In the genomic region with DNA sequence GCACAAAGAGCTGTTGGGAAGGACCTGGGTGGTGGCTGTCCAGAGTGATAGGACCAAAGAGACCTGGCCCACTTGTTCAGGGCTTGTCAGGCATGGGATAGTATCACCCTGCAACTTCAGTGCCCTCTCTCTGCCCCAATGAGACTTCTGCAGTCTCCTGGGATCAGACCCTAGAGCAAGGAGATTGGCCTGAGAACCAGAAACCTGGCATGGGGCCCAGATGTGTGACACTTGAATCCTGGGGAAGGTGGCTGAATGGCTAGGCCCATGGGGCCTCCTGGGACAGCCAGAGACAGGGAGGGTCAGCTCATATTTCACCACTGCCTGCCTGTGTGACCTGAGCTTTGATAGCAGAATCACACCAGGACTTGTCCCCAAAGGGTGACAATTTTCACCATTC, we compare ENCODE assay signal across 31 mouse cellular contexts. TPM values are rescaled to one million over a fixed set of nuclear protein-coding genes. Genes with fewer than 3 reads are reported as not detected.
DNase-seq lines count a peak whose midpoint lies in the region; ATAC-seq and TF ChIP-seq lines count a peak whose summit lies in the region.
"Had no signal": no experiment of that assay in that cellular context is flagged by ENCODE, and none has a peak within 500 bp of the region (broad histone marks: within the 10 kb centered on the region; RNA-seq: fewer than 3 reads in every experiment).

No protein-coding gene starts in this region.

- H3K4me3 ChIP-seq in gastrocnemius, adult 2 months: no peak overlapping the region
- no peak overlapping the region for H3K4me3 ChIP-seq in lung, embryonic 14.5 days (ENCODE audit: low read depth, low read length)
- H3K4me3 ChIP-seq: erythroblast, embryonic 14.5 days; forebrain, embryonic 12.5 days; forebrain, embryonic 15.5 days had no signal

- no peak overlapping the region for H3K27ac ChIP-seq in gastrocnemius, adult 2 months
- no peak overlapping the region for H3K27ac ChIP-seq in lung, embryonic 14.5 days (ENCODE audit: low read depth)
- H3K27ac ChIP-seq: forebrain, embryonic 12.5 days; forebrain, embryonic 15.5 days; hindbrain, embryonic 14.5 days; hindbrain, postnatal 0 days had no signal

- intact Hi-C loops in gastrocnemius, adult 2 months (cut with DNase I): no loop called here
- intact Hi-C loops in gastrocnemius, postnatal 36 days (cut with DNase I): no loop called here

- H3K36me3 ChIP-seq in lung, embryonic 14.5 days (ENCODE audit: insufficient read depth): no peaks in the 10 kb centered on the region
- H3K36me3 ChIP-seq: forebrain, embryonic 12.5 days; forebrain, embryonic 15.5 days; G1E had no signal

- no peak overlapping the region for H3K4me2 ChIP-seq in lung, embryonic 14.5 days
- H3K4me2 ChIP-seq: forebrain, embryonic 12.5 days; forebrain, embryonic 15.5 days; heart, embryonic 11.5 days; hindbrain, embryonic 14.5 days had no signal

- H3K4me1 ChIP-seq in lung, embryonic 14.5 days (ENCODE audit: insufficient read depth): no peaks in the 10 kb centered on the region

- peak; percentile 38 for DNase-seq in adrenal gland, postnatal 14 days
- no peak for DNase-seq in adrenal gland, adult 8-10 months
- peak; percentile 62 for DNase-seq in gastrocnemius, adult 2 months
- DNase-seq in gastrocnemius, postnatal 36 days: no peak
- DNase-seq in lung, embryonic 14.5 days: peak; percentile 9
- DNase-seq in lung, postnatal 14 days: no peak
- DNase-seq in layer of hippocampus, postnatal 25 days (ENCODE audit: extremely low spot score in 1 of 2, low spot score in 1 of 2): no peak
- DNase-seq: adrenal gland, adult 2 months; B cell, adult 2 months; cerebellum, adult 11-12 months; cerebellum, adult 8-10 months; cerebellum, postnatal 10 days; cerebellum, postnatal 36 days; embryo, embryonic 11 days; gastrocnemius, postnatal 25 days; heart, adult 11 months; heart, postnatal 36 days; kidney, adult 2 months had no signal

- no peaks in the 10 kb centered on the region for H3K27me3 ChIP-seq in lung, embryonic 14.5 days (ENCODE audit: insufficient read depth, low read length)
- H3K27me3 ChIP-seq: CH12.LX; forebrain, embryonic 12.5 days; forebrain, embryonic 15.5 days had no signal

- no peak for TF ChIP-seq CTCF in gastrocnemius, adult 2 months (IDR thresholded peaks at IDR 0.05)
- no peak for TF ChIP-seq CTCF in lung, embryonic 14.5 days (IDR thresholded peaks at IDR 0.05; ENCODE audit: low read depth)

- H3K9ac ChIP-seq in lung, embryonic 14.5 days: no peak overlapping the region
- H3K9ac ChIP-seq: forebrain, embryonic 12.5 days; forebrain, embryonic 15.5 days; hindbrain, embryonic 14.5 days had no signal

- H3K9me3 ChIP-seq in lung, embryonic 14.5 days (ENCODE audit: low read depth, low read length): no peaks in the 10 kb centered on the region
- H3K9me3 ChIP-seq: forebrain, embryonic 12.5 days; forebrain, embryonic 15.5 days; G1E had no signal

- ATAC-seq in lung, embryonic 14.5 days (ENCODE audit: insufficient read depth): no peak
- ATAC-seq: forebrain, embryonic 15.5 days; hindbrain, postnatal 0 days; inflammation-experienced regulatory T-cells, adult 6 months; intestine, postnatal 0 days had no signal

RNA-seq across cellular contexts. Expression of gene Crhr1, which starts 41.9 kb away (rescaled TPM):
- 0.15 TPM in 1 of 2 replicates, not detected in the other for total RNA-seq in adrenal gland, postnatal 14 days (2021)
- total RNA-seq in adrenal gland, adult 8-10 months (2022): 1 to 10 TPM in 1 of 4 experiments, under 1 TPM in 1, not detected in 2; 0.58 to 1.6 TPM
- not detected for total RNA-seq in gastrocnemius, adult 2 months (2021)
- not detected for total RNA-seq in gastrocnemius, postnatal 36 days (2021)
- not detected in 2 replicates for polyA plus RNA-seq in lung, embryonic 14.5 days (2014; fragmentation: Nextera tagmentation; extraction: Ambion mirVana)
- 1 to 10 TPM; 6.4 to 6.8 TPM for total RNA-seq in layer of hippocampus, postnatal 25 days (2021)
- total RNA-seq: adrenal gland, adult 2 months; CH12.LX; G1E; gastrocnemius, postnatal 25 days; heart, adult 8-10 months; heart, postnatal 36 days had no signal
- polyA plus RNA-seq: erythroblast, embryonic 14.5 days; G1E; heart, embryonic 11.5 days; heart, embryonic 14.5 days; heart, postnatal 0 days; inflammation-experienced regulatory T-cells, adult 6 months; intestine, postnatal 0 days; kidney, adult 2 months had no signal

Comparison
In these comparisons a context has a peak if more than half of its experiments do, and no peak if none do; other contexts are left out.
1. DNase-seq: peak in adrenal gland, postnatal 14 days (single experiment), gastrocnemius, adult 2 months (single experiment) and lung, embryonic 14.5 days (single experiment); none in adrenal gland, adult 8-10 months (single experiment), gastrocnemius, postnatal 36 days (0 of 2), lung, postnatal 14 days (single experiment) and layer of hippocampus, postnatal 25 days (0 of 2).